Mouse (Mus musculus): ENCODE measurements around the gene Kif27.
A peak's percentile ranks its signal among the peaks of the same experiment; 100 is the strongest.
"Not testable (repeated sequence)": the region's sequence is repeated elsewhere in the genome, so short reads cannot be mapped to it uniquely, and the experiment has no call there.

Kif27 gene

GRCm38 (mm10) chr13:58358629-58359303 is at the start of gene Kif27:
Gene Kif27 (minus strand): TSS chr13:58359122.
- peak; percentile 52 for DNase-seq

- not testable (repeated sequence) for DNase-seq
These were observed 44.3 kb upstream of the Kif27 start, which contains the start of gene Hnrnpk for GRCm38 (mm10) chr13:58403243-58403642. Gene Hnrnpk (minus strand): TSS chr13:58403343.

GRCm38 (mm10) chr13:58402744-58403110 is 43.8 kb upstream of the Kif27 start:
- DNase-seq: no peak

- DNase-seq: peak; percentile 96
These were observed 43.3 kb upstream of the Kif27 start, which contains the start of gene Rmi1 for GRCm38 (mm10) chr13:58402003-58402743. Gene Rmi1 (plus strand): TSS chr13:58402248.

GRCm38 (mm10) chr13:58401135-58402002 is 42.4 kb upstream of the Kif27 start:
- peak; percentile 65 for DNase-seq

- DNase-seq: no peak
These were observed 41.7 kb upstream of the Kif27 start for GRCm38 (mm10) chr13:58400576-58400975.

- DNase-seq: no peak
These were observed 38.7 kb upstream of the Kif27 start for GRCm38 (mm10) chr13:58397651-58398050.

- not testable (repeated sequence) for DNase-seq
These were observed 35.5 kb upstream of the Kif27 start for GRCm38 (mm10) chr13:58394392-58394791.

- no peak for DNase-seq
These were observed 30.5 kb upstream of the Kif27 start for GRCm38 (mm10) chr13:58389324-58389951.

- no peak for DNase-seq
These were observed 29.5 kb upstream of the Kif27 start for GRCm38 (mm10) chr13:58388379-58388778.

- DNase-seq: peak; percentile 57
These were observed 29.0 kb upstream of the Kif27 start for GRCm38 (mm10) chr13:58387948-58388347.

- DNase-seq: no peak
These were observed 26.6 kb upstream of the Kif27 start for GRCm38 (mm10) chr13:58385547-58385920.

GRCm38 (mm10) chr13:58384779-58385546 is 26.0 kb upstream of the Kif27 start, which contains the start of gene 2210016F16Rik:
Gene 2210016F16Rik (minus strand): TSS chr13:58385225.
- peak; percentile 47 for DNase-seq

GRCm38 (mm10) chr13:58384371-58384770 is 25.4 kb upstream of the Kif27 start:
- DNase-seq: no peak

GRCm38 (mm10) chr13:58373153-58373470 is 14.2 kb upstream of the Kif27 start:
- no peak for DNase-seq

GRCm38 (mm10) chr13:58372278-58373152 is 13.6 kb upstream of the Kif27 start:
- no peak for DNase-seq

GRCm38 (mm10) chr13:58368835-58369234 is 9.9 kb upstream of the Kif27 start:
- DNase-seq: no peak

GRCm38 (mm10) chr13:58367641-58368040 is 8.7 kb upstream of the Kif27 start:
- DNase-seq: no peak

- no peak for DNase-seq
These were observed 7.5 kb upstream of the Kif27 start for GRCm38 (mm10) chr13:58366373-58366772.

GRCm38 (mm10) chr13:58365179-58365578 is 6.3 kb upstream of the Kif27 start:
- not testable (repeated sequence) for DNase-seq

Measured in layer of hippocampus, adult 9-11 months (tissue).